Mouse (Mus musculus) liver, embryonic 14.5 days (tissue): ENCODE results near the gene Prkag1. TPM values are rescaled to one million over a fixed set of nuclear protein-coding genes. Genes with fewer than 3 reads are reported as not detected.

Source experiments
- ATAC-seq: fragments of 200-750 bp; cut with Nextera tagmentation; 2 replicates; pipeline ENCODE4 v1.8.0; 2017; ENCODE audit warnings: moderate number of reproducible peaks, mild to moderate bottlenecking, moderate library complexity; ENCODE audit not compliant: insufficient read depth
- DNase-seq, 3 experiments: peaks; one replicate each; pipeline ENCODE4 v3.0.0-alpha.2; 2012 to 2013; ENCODE audit warnings: low read depth in 3 of 3, low spot score in 3 of 3
- H3K27ac ChIP-seq: fragments of 300-500 bp; sonication (generic); 2 replicates; pipeline ENCODE4 v1.5.1; 2014; ENCODE audit warnings: moderate library complexity, mild to moderate bottlenecking, control low read depth, inconsistent platforms
- H3K27me3 ChIP-seq: fragments of 300-500 bp; sonication (generic); 2 replicates; pipeline ENCODE4 v1.6.1; 2014; ENCODE audit warnings: mild to moderate bottlenecking, low read length, moderate library complexity; ENCODE audit not compliant: control insufficient read depth, insufficient read depth
- H3K36me3 ChIP-seq: fragments of 300-500 bp; sonication (generic); replicated peaks from 2 replicates; pipeline ENCODE4 v1.6.1; 2014; ENCODE audit warnings: low read depth; ENCODE audit not compliant: control insufficient read depth, insufficient read depth
- H3K4me1 ChIP-seq, 2 experiments: fragments of 200-500 bp in 1 of 2; fragments of 300-500 bp in 1 of 2; sonication (generic) in 1 of 2; replicated peaks; 2 replicates each; pipeline ENCODE4 v1.6.1; 2012 to 2014; ENCODE audit warnings: antibody characterized with exemption in 1 of 2, inconsistent platforms in 1 of 2, low read length in 1 of 2; ENCODE audit not compliant: control insufficient read depth in 2 of 2, insufficient read depth in 2 of 2
- H3K4me2 ChIP-seq: fragments of 300-500 bp; sonication (generic); 2 replicates; pipeline ENCODE4 v1.6.1; 2014; ENCODE audit warnings: low read depth, mild to moderate bottlenecking, control low read depth, moderate library complexity
- H3K4me3 ChIP-seq, 2 experiments: fragments of 200-500 bp in 1 of 2; fragments of 300-500 bp in 1 of 2; sonication (generic) in 1 of 2; 2 replicates each; pipeline ENCODE4 v1.5.1; 2012 to 2014; ENCODE audit warnings: low read depth in 2 of 2, low read length in 2 of 2, mild to moderate bottlenecking in 2 of 2, control low read depth in 1 of 2, inconsistent platforms in 1 of 2, moderate library complexity in 1 of 2; ENCODE audit not compliant: insufficient read depth in 1 of 2
- H3K9ac ChIP-seq: fragments of 300-500 bp; sonication (generic); replicated peaks from 2 replicates; pipeline ENCODE4 v1.6.1; 2014; ENCODE audit warnings: mild to moderate bottlenecking, control low read depth, moderate library complexity
- H3K9me3 ChIP-seq: fragments of 300-500 bp; sonication (generic); 2 replicates; pipeline ENCODE4 v1.6.1; 2016; ENCODE audit warnings: low read length, mixed read lengths; ENCODE audit not compliant: control insufficient read depth
- CTCF ChIP-seq: IDR thresholded peaks from 2 replicates; pipeline ENCODE4 v1.5.1; 2016; ENCODE audit warnings: antibody characterized with exemption, low read depth, control low read depth
- EP300 ChIP-seq: IDR thresholded peaks from 2 replicates; pipeline ENCODE4 v1.6.1; 2016; ENCODE audit warnings: antibody characterized with exemption, low read depth
- WGBS: fragments of 180-500 bp; shearing (Covaris S2); extraction: QIAGEN DNeasy Blood & Tissue Kit; methylation state at CpG from one replicate; pipeline ENCODE4 v1.1.7; 2014; ENCODE audit not compliant: insufficient replicate concordance; 5-methylcytosine and 5-hydroxymethylcytosine counted together
- polyA plus RNA-seq, 2 experiments: library from polyadenylated mRNA; depleted of rRNA in 1 of 2; stranded (reverse) in 1 of 2; unstranded in 1 of 2; fragments of >200 nt; fragmentation: Nextera tagmentation in 1 of 2; extraction: Ambion mirVana in 1 of 2; gene quantifications; 2 replicates each; pipeline versions ENCODE4 v1.2.1 to v1.2.3; 2012 to 2014

The Prkag1 gene
- 77.4 and 83.3 TPM in 2 replicates for polyA plus RNA-seq (2012; rRNA removed)
- polyA plus RNA-seq (2014; fragmentation: Nextera tagmentation; extraction: Ambion mirVana): 78.3 and 85.3 TPM in 2 replicates

- Histone ChIP-seq H3K4me2 (peak within 1 kb of the TSS; percentile 84), H3K4me3 (peak within 1 kb of the TSS; percentile 79 to 89), H3K27ac (peak within 1 kb of the TSS; percentile 98), H3K9me3 (no peaks in the 10 kb centered on the region), H3K27me3 (no peaks in the 10 kb centered on the region), H3K9ac (peak within 1 kb of the TSS; percentile 96), H3K36me3 (peaks cover 28% of the 10 kb centered on the region), H3K4me1 (peaks cover 49 to 51% of the 10 kb centered on the region in 2 experiments)
- 0 out of 2 replicates have a peak, but pooled peaks have one; percentile 33 for TF ChIP-seq EP300
- peak; percentile 53 for TF ChIP-seq CTCF
- peak; percentile 80 for ATAC-seq
- DNase-seq: peak; percentile 86 to 89 (median 88)
- WGBS: under 1% methylated on average over 61 of the region's 66 CpGs
Observed at GRCm38 (mm10) chr15:98830736-98831683, at the start of gene Prkag1. TSS of gene Prkag1 (minus strand) at chr15:98831521.

DNA sequence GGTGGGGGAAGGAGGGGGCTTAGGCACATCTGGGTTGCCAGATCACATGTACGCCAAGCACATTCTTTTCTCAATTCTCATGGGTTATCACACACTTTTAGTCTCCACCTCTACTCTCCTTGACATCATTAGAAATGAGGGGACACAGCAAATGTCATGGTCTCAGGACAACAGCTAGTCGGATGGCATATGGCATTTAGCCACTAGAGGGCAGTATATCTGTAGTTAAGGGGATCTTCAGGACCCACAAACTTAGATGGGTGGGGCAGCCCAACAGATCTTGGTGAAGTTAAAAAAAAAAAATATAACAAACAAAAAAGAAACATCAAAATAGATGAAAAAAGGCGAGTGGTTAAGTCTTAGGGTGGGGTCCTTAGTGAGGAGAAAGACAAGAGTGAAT lies 46.0 kb upstream of the Prkag1 start:
- H3K4me1 ChIP-seq: peaks cover 11 to 15% of the 10 kb centered on the region in 2 experiments
- no peaks in the 10 kb centered on the region for H3K27me3 ChIP-seq
- 11% methylated on average over 3 of the region's 3 CpGs for WGBS
- no peak overlapping the region for H3K4me2 ChIP-seq
- no peak overlapping the region for H3K9ac ChIP-seq
- H3K27ac ChIP-seq: no peak overlapping the region
- H3K36me3 ChIP-seq: no peaks in the 10 kb centered on the region
- no peaks in the 10 kb centered on the region for H3K9me3 ChIP-seq
- ATAC-seq: no peak
- no peak overlapping the region for H3K4me3 ChIP-seq
- DNase-seq: peak; percentile 68 to 73 (median 68)
- TF ChIP-seq CTCF (peak; percentile 87), EP300 (no peak)

DNA sequence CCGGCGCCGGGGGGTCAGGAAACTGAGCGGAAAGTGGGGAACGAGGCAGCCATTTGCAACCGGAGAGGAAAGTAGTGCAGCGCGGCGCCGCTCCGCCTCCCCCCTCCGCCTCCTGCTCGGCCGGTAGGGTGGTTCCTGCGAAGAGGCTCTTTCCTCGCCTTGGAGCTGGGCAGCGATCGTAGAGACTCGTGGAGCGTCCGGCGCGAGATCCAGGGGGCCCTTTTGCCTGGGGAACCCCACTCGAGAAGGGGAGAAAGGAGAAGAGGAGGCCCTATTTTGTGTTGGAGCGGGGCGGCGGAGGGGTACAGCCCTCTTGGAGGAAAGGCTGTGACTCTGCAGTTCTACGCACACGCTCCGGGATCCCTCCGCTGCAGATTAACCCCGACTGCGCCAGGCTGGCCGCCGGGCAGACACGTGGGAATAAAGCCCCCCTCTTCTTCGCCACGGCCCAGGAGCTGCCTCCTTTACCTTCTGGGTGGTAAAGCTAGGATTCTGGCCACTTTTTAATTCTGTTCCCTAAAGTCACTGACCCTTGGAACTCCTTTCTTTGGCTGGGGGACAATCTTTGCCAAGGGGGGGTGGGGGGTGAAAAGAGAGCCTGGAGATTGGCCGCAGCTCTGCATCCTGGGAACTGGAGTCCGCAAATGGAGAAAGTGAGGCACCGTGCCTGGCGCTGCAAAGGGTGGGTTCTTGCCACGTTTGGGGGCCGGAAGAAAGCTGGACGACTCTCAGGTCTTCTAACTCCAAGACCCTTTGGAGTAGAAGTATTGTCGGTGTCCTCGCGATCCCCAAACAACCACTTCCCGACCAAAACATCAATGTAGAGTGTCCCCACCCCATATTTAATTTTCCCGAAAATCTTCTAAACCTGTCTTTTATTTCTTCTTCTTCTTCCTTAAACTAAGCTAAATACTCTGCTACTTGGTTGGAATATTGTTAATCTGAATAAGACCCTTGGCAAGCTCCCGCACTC lies 40.9 kb upstream of the Prkag1 start:
- peak; percentile 82 for ATAC-seq
- H3K27ac ChIP-seq: peak overlapping the region; percentile 82
- TF ChIP-seq EP300 (no peak; the same call in none of the 2 replicates), CTCF (peak; percentile 45)
- H3K4me3 ChIP-seq: peak overlapping the region; percentile 94 to 97
- no peaks in the 10 kb centered on the region for H3K36me3 ChIP-seq
- DNase-seq: peak; percentile 87 to 90 (median 89)
- H3K9ac ChIP-seq: peak overlapping the region; percentile 97
- H3K4me2 ChIP-seq: peak overlapping the region; percentile 75
- H3K4me1 ChIP-seq: peaks cover 21 to 23% of the 10 kb centered on the region in 2 experiments
- 2% methylated on average over 51 of the region's 51 CpGs for WGBS
- no peaks in the 10 kb centered on the region for H3K9me3 ChIP-seq
- H3K27me3 ChIP-seq: no peaks in the 10 kb centered on the region

DNA sequence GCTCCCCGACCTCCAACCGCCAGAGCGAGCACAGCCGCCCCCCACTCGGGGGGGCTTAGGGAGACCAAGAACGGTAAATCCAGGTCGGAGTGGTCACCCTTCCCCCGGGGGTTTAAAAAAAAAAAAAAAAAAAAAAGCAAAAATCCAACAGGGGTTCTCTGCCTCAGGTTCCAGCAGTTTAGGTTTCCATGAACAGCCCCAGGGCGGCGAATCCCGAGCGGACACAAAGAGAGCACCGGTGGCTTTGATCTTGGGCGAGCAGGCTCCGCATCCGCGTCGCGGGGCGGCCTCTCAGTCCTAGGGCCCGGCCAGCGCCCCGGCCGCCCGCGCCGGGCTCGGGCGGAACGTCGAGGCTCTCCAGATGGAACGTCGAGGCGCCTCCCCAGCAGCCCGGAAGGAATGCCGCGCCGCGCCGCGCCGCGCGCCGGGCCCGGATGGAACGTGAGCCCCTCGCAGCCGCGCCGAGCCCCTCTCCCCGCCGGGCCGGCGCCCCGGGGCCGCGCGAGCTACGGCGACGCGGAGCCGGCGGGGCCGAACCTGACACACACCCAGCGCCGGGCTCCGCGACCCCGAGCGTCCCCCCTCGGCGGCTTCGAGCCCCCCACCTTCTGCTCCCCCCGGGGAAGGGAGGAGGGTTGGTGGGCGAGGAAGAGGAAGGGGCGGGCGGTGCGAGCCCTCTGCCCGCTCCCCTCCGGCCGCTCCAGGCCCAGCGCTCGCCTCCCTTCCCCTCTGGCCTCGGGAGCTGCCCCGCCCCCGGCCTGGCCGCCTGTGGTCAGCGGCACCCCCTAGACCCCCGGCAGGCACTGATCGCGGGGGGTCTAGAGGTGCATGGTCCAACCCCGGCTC lies 40.0 kb upstream of the Prkag1 start, which contains the start of gene Kmt2d:
Gene Kmt2d (minus strand): TSS at position 135 of the 846 bp plus-strand sequence.
- DNase-seq (no peak), ATAC-seq (peak; percentile 44)
- Histone ChIP-seq H3K4me3 (peak within 1 kb of the TSS; percentile 94 to 97), H3K9ac (peak within 1 kb of the TSS; percentile 97), H3K4me2 (peak within 1 kb of the TSS; percentile 75), H3K9me3 (no peaks in the 10 kb centered on the region), H3K27me3 (no peaks in the 10 kb centered on the region), H3K4me1 (peaks cover 21 to 25% of the 10 kb centered on the region in 2 experiments), H3K27ac (peak within 1 kb of the TSS; percentile 82), H3K36me3 (peaks cover 6% of the 10 kb centered on the region)
- TF ChIP-seq EP300: no peak
- WGBS: under 1% methylated on average over 87 of the region's 94 CpGs
